Mouse (Mus musculus): ENCODE data around the gene Srprb. TPM values are rescaled to one million over a fixed set of nuclear protein-coding genes. Genes with fewer than 3 reads are reported as not detected.

Gene Srprb
- polyA plus RNA-seq, 1 experiment = 60.2 TPM

DNA sequence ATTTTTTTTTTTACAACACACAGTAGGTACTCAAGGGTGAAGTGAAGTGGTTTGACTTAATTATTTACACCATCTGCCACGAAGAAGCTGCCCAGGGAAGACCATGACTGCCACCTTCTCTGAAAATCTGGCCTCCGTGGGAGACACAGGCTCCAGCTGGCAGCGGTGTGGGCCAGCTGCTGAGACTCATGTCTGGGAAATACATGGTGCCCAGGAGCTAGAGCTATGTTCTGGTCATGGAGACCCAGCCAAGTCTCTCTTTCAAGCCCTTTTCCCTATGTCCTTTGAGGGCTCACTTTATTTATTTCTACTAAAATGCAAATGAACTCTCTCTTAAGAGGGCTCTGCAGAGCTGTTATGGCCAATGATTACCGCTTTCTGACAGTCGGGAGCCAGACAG lies 48.7 kb downstream of the Srprb start:
- no peaks in the 10 kb centered on the region for H3K36me3 ChIP-seq (ENCODE audit: control insufficient read depth, insufficient read depth)
- H3K4me2 ChIP-seq (ENCODE audit: low read depth) = no peak overlapping the region
- no peak overlapping the region for H3ac ChIP-seq (ENCODE audit: control insufficient read depth, insufficient read length)
- no peak overlapping the region for H3K4me3 ChIP-seq
- no peaks in the 10 kb centered on the region for H3K79me2 ChIP-seq (ENCODE audit: control insufficient read depth, insufficient read depth)
- H3K27me3 ChIP-seq (ENCODE audit: control insufficient read depth, insufficient read depth, insufficient read length) = no peaks in the 10 kb centered on the region
- TF ChIP-seq CEBPB (IDR thresholded peaks at IDR 0.05; ENCODE audit: insufficient read depth, poor library complexity, severe bottlenecking) (no peak), E2F4 (IDR thresholded peaks at IDR 0.05; ENCODE audit: insufficient read depth) (no peak), POLR2A (IDR thresholded peaks at IDR 0.05; ENCODE audit: insufficient read length, low read depth) (no peak)

DNA sequence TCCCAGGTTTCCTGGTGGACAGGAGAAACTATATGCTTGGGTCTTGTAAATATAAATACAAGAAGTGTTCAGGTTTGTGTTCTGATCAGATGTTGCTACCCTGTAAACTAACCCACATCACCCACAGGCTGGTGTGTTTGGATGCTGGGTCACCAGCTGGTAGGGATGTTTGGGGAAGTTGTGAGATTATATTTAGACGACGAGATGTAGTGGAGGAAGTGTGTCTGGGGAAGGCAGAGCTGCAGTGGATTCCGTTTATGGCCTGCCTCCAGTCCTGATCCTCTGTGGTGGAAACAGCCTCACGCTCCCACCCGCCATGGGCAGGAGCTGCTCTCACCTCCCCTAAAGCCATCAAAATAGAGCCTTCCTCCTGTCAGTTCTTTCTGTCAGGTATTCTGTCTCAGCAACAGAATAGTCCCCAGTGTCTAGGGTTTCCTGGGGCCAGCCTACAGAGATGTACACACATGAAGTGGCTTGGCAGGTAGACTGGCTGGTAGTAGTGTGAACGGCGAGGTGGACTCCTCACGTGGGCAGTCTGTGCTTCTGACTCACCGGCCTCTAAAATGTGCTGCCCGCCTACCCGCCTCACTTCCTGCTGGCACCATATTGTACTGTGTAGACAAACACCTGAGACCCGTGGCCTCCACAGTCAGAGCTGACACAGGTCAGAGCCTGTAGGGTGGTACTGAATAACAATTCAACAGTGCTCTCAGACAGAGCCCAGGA lies 52.7 kb downstream of the Srprb start:
- H3K79me2 ChIP-seq (ENCODE audit: control insufficient read depth, insufficient read depth) = no peaks in the 10 kb centered on the region

DNA sequence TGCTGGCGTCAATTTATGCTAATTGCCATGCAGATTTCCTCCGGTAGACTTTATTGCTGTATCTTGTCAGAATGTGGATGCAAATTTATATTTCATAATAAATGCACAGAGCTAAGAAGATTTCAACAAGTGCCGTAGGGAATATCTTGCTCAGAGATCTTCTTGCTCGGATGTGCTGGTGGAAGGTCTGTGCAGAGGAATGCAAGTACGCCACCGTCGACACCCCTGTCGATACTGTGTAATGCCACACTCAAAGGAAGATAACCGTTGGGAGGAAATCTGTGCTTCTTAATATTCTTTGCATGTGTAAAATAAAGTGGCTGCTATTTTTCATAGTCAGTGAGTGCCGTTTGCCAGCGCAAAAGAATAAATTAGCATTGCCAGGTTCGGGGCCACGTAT lies 54.8 kb downstream of the Srprb start:
- H3K27me3 ChIP-seq (ENCODE audit: control insufficient read depth, insufficient read depth, insufficient read length) = no peaks in the 10 kb centered on the region

More for the DNA sequence above, 52.7 kb downstream of the Srprb start:
- Histone ChIP-seq H3K4me2 (ENCODE audit: low read depth) (no peak overlapping the region), H3K36me3 (ENCODE audit: control insufficient read depth, insufficient read depth) (no peaks in the 10 kb centered on the region), H3ac (ENCODE audit: control insufficient read depth, insufficient read length) (no peak overlapping the region), H3K4me3 (no peak overlapping the region), H3K27me3 (ENCODE audit: control insufficient read depth, insufficient read depth, insufficient read length) (no peaks in the 10 kb centered on the region)
- TF ChIP-seq TCF3 (IDR thresholded peaks at IDR 0.05; ENCODE audit: insufficient read length, low read depth) (no peak), MYOD1 (IDR thresholded peaks at IDR 0.05; ENCODE audit: control insufficient read depth in 1 of 3, insufficient read length in 2 of 3, low read depth in 2 of 3) (no peak), REST (IDR thresholded peaks at IDR 0.05; ENCODE audit: insufficient read depth, insufficient read length) (no peak), POLR2AphosphoS2 (IDR thresholded peaks at IDR 0.05; ENCODE audit: insufficient read length, low read depth) (no peak), POLR2A (IDR thresholded peaks at IDR 0.05; ENCODE audit: insufficient read length, low read depth) (no peak), MYOG (IDR thresholded peaks at IDR 0.05; ENCODE audit: control insufficient read depth in 1 of 3, insufficient read depth in 1 of 3, insufficient read length in 2 of 3, low read depth in 2 of 3) (no peak), USF1 (IDR thresholded peaks at IDR 0.05; ENCODE audit: low read depth) (no peak), SRF (IDR thresholded peaks at IDR 0.05; ENCODE audit: control insufficient read depth, insufficient read length, low read depth) (no peak), MAX (IDR thresholded peaks at IDR 0.05; ENCODE audit: low read depth) (no peak), TCF12 (IDR thresholded peaks at IDR 0.05; ENCODE audit: insufficient read depth, poor library complexity, severe bottlenecking) (no peak), CEBPB (IDR thresholded peaks at IDR 0.05; ENCODE audit: insufficient read depth, poor library complexity, severe bottlenecking) (no peak), E2F4 (IDR thresholded peaks at IDR 0.05; ENCODE audit: insufficient read depth) (no peak)

DNA sequence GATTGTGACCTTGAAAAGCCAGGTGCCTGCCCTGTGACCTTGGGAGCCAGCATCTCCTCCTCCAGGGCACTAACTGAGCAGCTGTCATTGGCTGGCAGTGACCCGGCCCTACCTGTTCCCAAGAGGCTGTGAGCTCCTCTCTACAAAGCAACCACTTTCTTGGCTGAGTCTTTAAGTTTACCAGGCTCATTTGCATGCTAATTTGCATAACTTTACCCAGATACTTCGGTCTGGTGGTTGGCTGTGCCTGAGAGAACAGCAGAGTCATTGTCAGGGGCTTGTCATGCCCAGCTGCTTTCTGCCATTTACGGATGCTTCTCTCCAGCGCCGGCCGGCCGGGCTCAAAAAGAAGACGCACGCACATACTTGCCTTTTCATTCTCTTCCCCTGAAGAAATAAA lies 55.2 kb downstream of the Srprb start:
- no peaks in the 10 kb centered on the region for H3K36me3 ChIP-seq (ENCODE audit: control insufficient read depth, insufficient read depth)

More for the DNA sequence above, 54.8 kb downstream of the Srprb start:
- H3K4me3 ChIP-seq = no peak overlapping the region
- H3K4me2 ChIP-seq (ENCODE audit: low read depth) = no peak overlapping the region
- no peaks in the 10 kb centered on the region for H3K36me3 ChIP-seq (ENCODE audit: control insufficient read depth, insufficient read depth)
- no peak for TF ChIP-seq REST (IDR thresholded peaks at IDR 0.05; ENCODE audit: insufficient read depth, insufficient read length)
- no peak for TF ChIP-seq MAX (IDR thresholded peaks at IDR 0.05; ENCODE audit: low read depth)
- no peak for TF ChIP-seq MYOG (IDR thresholded peaks at IDR 0.05; ENCODE audit: control insufficient read depth in 1 of 3, insufficient read depth in 1 of 3, insufficient read length in 2 of 3, low read depth in 2 of 3)
- no peak for TF ChIP-seq POLR2AphosphoS2 (IDR thresholded peaks at IDR 0.05; ENCODE audit: insufficient read length, low read depth)
- TF ChIP-seq E2F4 (IDR thresholded peaks at IDR 0.05; ENCODE audit: insufficient read depth) = no peak
- no peak for TF ChIP-seq USF1 (IDR thresholded peaks at IDR 0.05; ENCODE audit: low read depth)
- TF ChIP-seq SRF (IDR thresholded peaks at IDR 0.05; ENCODE audit: control insufficient read depth, insufficient read length, low read depth) = no peak
- TF ChIP-seq TCF3 (IDR thresholded peaks at IDR 0.05; ENCODE audit: insufficient read length, low read depth) = no peak
- TF ChIP-seq TCF12 (IDR thresholded peaks at IDR 0.05; ENCODE audit: insufficient read depth, poor library complexity, severe bottlenecking) = no peak
- TF ChIP-seq POLR2A (IDR thresholded peaks at IDR 0.05; ENCODE audit: insufficient read length, low read depth) = no peak
- no peak for TF ChIP-seq CEBPB (IDR thresholded peaks at IDR 0.05; ENCODE audit: insufficient read depth, poor library complexity, severe bottlenecking)
- no peak for TF ChIP-seq MYOD1 (IDR thresholded peaks at IDR 0.05; ENCODE audit: control insufficient read depth in 1 of 3, insufficient read length in 2 of 3, low read depth in 2 of 3)
- H3ac ChIP-seq (ENCODE audit: control insufficient read depth, insufficient read length) = no peak overlapping the region
- no peaks in the 10 kb centered on the region for H3K79me2 ChIP-seq (ENCODE audit: control insufficient read depth, insufficient read depth)

More for the DNA sequence above, 55.2 kb downstream of the Srprb start:
- H3ac ChIP-seq (ENCODE audit: control insufficient read depth, insufficient read length) = no peak overlapping the region
- H3K27me3 ChIP-seq (ENCODE audit: control insufficient read depth, insufficient read depth, insufficient read length) = no peaks in the 10 kb centered on the region
- H3K79me2 ChIP-seq (ENCODE audit: control insufficient read depth, insufficient read depth) = no peaks in the 10 kb centered on the region
- TF ChIP-seq REST (IDR thresholded peaks at IDR 0.05; ENCODE audit: insufficient read depth, insufficient read length) (no peak), MAX (IDR thresholded peaks at IDR 0.05; ENCODE audit: low read depth) (no peak), E2F4 (IDR thresholded peaks at IDR 0.05; ENCODE audit: insufficient read depth) (no peak), USF1 (IDR thresholded peaks at IDR 0.05; ENCODE audit: low read depth) (no peak), CEBPB (IDR thresholded peaks at IDR 0.05; ENCODE audit: insufficient read depth, poor library complexity, severe bottlenecking) (no peak), MYOD1 (IDR thresholded peaks at IDR 0.05; ENCODE audit: control insufficient read depth in 1 of 3, insufficient read length in 2 of 3, low read depth in 2 of 3) (no peak), TCF12 (IDR thresholded peaks at IDR 0.05; ENCODE audit: insufficient read depth, poor library complexity, severe bottlenecking) (no peak), POLR2A (IDR thresholded peaks at IDR 0.05; ENCODE audit: insufficient read length, low read depth) (no peak), SRF (IDR thresholded peaks at IDR 0.05; ENCODE audit: control insufficient read depth, insufficient read length, low read depth) (no peak), POLR2AphosphoS2 (IDR thresholded peaks at IDR 0.05; ENCODE audit: insufficient read length, low read depth) (no peak), TCF3 (IDR thresholded peaks at IDR 0.05; ENCODE audit: insufficient read length, low read depth) (no peak), MYOG (IDR thresholded peaks at IDR 0.05; ENCODE audit: control insufficient read depth in 1 of 3, insufficient read depth in 1 of 3, insufficient read length in 2 of 3, low read depth in 2 of 3) (no peak)
- H3K4me2 ChIP-seq (ENCODE audit: low read depth) = no peak overlapping the region
- no peak overlapping the region for H3K4me3 ChIP-seq
